Mouse (Mus musculus) intestine, embryonic 16.5 days (tissue): ENCODE data around the gene Qrich2. TPM values are rescaled to one million over a fixed set of nuclear protein-coding genes. Genes with fewer than 3 reads are reported as not detected.

Experiments used
- ATAC-seq: fragments of 200-750 bp; cut with Nextera tagmentation; 2 replicates; pipeline ENCODE4 v1.8.0; 2017; ENCODE audit warnings: moderate TSS enrichment, moderate library complexity
- H3K27ac ChIP-seq: fragments of 300-500 bp; sonication (generic); 2 replicates; pipeline ENCODE4 v1.5.1; 2014; ENCODE audit warnings: mild to moderate bottlenecking, low read length
- H3K27me3 ChIP-seq: fragments of 300-500 bp; sonication (generic); replicated peaks from 2 replicates; pipeline ENCODE4 v1.6.1; 2014; ENCODE audit warnings: low read length, control low read depth, mixed read lengths; ENCODE audit not compliant: control insufficient read depth, insufficient read depth
- H3K36me3 ChIP-seq: fragments of 300-500 bp; sonication (generic); 2 replicates; pipeline ENCODE4 v1.6.1; 2014; ENCODE audit warnings: low read length, control low read depth; ENCODE audit not compliant: control insufficient read depth, insufficient read depth
- H3K4me1 ChIP-seq: fragments of 300-500 bp; sonication (generic); 2 replicates; pipeline ENCODE4 v1.6.1; 2014; ENCODE audit warnings: low read length, control low read depth, mixed read lengths; ENCODE audit not compliant: control insufficient read depth, insufficient read depth
- H3K4me2 ChIP-seq: fragments of 300-500 bp; sonication (generic); 2 replicates; pipeline ENCODE4 v1.6.1; 2014; ENCODE audit warnings: low read depth, low read length, control low read depth
- H3K4me3 ChIP-seq: fragments of 300-500 bp; sonication (generic); 2 replicates; pipeline ENCODE4 v1.5.1; 2014; ENCODE audit warnings: mild to moderate bottlenecking, low read length
- H3K9ac ChIP-seq: fragments of 300-500 bp; sonication (generic); 2 replicates; pipeline ENCODE4 v1.6.1; 2014; ENCODE audit warnings: low read depth, low read length
- H3K9me3 ChIP-seq: fragments of 300-500 bp; sonication (generic); 2 replicates; pipeline ENCODE4 v1.6.1; 2016; ENCODE audit warnings: low read length, control low read depth; ENCODE audit not compliant: control insufficient read depth
- WGBS: fragments of 180-500 bp; shearing (Covaris S2); extraction: QIAGEN DNeasy Blood & Tissue Kit; methylation state at CpG from one replicate; pipeline ENCODE4 v1.1.7; 2014; 5-methylcytosine and 5-hydroxymethylcytosine counted together
- polyA plus RNA-seq: library from polyadenylated mRNA; unstranded; fragments of >200 nt; fragmentation: Nextera tagmentation; extraction: Ambion mirVana; gene quantifications from 2 replicates; pipeline ENCODE4 v1.2.1, GENCODE M21; 2015

Qrich2 gene
- polyA plus RNA-seq, 1 experiment from 2014 or later = 0.39 TPM

DNA sequence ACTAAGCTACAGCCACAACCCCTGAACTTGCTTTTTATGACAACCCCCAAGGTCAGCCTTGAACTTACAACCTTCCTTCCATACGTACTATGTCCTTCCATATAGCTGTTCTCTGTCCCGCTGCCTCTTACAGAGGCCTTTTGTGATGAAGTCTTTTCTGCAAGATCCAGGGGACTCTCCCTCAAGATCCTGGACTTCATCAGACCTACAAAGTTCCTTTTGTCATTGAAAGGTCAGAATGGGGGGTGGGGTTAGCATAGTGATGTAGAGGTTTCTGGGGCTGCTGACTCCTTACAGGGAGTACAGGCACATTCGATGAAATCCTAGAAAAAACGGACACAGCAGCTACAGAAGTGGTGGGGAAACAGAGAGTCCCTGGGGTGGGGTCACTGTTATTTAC, 6.3 kb downstream of the Qrich2 start:
- H3K4me2 ChIP-seq = no peak overlapping the region

GRCm38 (mm10) chr11:116456234-116456633, 9.8 kb downstream of the Qrich2 start:
- Histone ChIP-seq H3K4me3 (no peak overlapping the region), H3K4me1 (no peaks in the 10 kb centered on the region), H3K36me3 (no peaks in the 10 kb centered on the region), H3K9me3 (no peaks in the 10 kb centered on the region), H3K4me2 (no peak overlapping the region), H3K9ac (no peak overlapping the region), H3K27ac (no peak overlapping the region), H3K27me3 (no peaks in the 10 kb centered on the region)
- ATAC-seq = no peak
- WGBS = 87% methylated on average over 8 of the region's 8 CpGs

More for the DNA sequence above, 6.3 kb downstream of the Qrich2 start:
- H3K9me3 ChIP-seq = no peaks in the 10 kb centered on the region
- no peaks in the 10 kb centered on the region for H3K27me3 ChIP-seq
- no peaks in the 10 kb centered on the region for H3K4me1 ChIP-seq
- H3K4me3 ChIP-seq = no peak overlapping the region
- H3K27ac ChIP-seq = no peak overlapping the region
- H3K36me3 ChIP-seq = no peaks in the 10 kb centered on the region
- no peak overlapping the region for H3K9ac ChIP-seq
- WGBS = 63% methylated on average over 4 of the region's 4 CpGs
- ATAC-seq = no peak

GRCm38 (mm10) chr11:116453889-116454288, 12.2 kb downstream of the Qrich2 start:
- Histone ChIP-seq H3K4me1 (no peaks in the 10 kb centered on the region), H3K27ac (no peak overlapping the region), H3K36me3 (no peaks in the 10 kb centered on the region), H3K9ac (no peak overlapping the region), H3K9me3 (no peaks in the 10 kb centered on the region), H3K27me3 (no peaks in the 10 kb centered on the region), H3K4me2 (no peak overlapping the region), H3K4me3 (no peak overlapping the region)
- WGBS = 88% methylated on average over 10 of the region's 10 CpGs
- ATAC-seq = no peak

DNA sequence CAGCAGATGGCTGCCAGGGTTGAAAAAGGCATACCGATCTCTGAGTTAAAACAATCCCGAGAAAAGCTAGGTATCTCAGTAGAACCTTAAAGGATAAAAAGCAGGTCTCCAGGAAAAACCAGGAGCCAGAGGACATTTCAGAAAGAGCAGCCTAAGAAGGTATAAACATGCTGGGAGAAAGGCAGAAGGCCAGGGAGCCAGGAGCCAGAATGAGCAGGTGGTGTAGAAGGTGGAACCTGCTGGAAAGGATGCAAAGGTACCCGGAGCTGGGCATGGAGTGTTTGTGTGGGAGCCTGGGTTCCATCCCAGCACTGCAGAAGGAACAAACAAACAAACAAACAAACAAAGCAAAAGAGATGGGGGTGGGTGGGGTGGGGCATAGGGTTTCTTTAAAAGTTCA, 16.7 kb downstream of the Qrich2 start:
- no peaks in the 10 kb centered on the region for H3K36me3 ChIP-seq
- H3K9me3 ChIP-seq = no peaks in the 10 kb centered on the region
- no peak overlapping the region for H3K4me3 ChIP-seq
- H3K27ac ChIP-seq = no peak overlapping the region
- H3K9ac ChIP-seq = no peak overlapping the region; the same call in 1 of the 2 replicates
- 100% methylated on average over 3 of the region's 3 CpGs for WGBS
- ATAC-seq = no peak
- no peaks in the 10 kb centered on the region; the same call in 1 of the 2 replicates for H3K27me3 ChIP-seq
- H3K4me1 ChIP-seq = peaks cover 9% of the 10 kb centered on the region; the same call in 1 of the 2 replicates
- no peak overlapping the region for H3K4me2 ChIP-seq

DNA sequence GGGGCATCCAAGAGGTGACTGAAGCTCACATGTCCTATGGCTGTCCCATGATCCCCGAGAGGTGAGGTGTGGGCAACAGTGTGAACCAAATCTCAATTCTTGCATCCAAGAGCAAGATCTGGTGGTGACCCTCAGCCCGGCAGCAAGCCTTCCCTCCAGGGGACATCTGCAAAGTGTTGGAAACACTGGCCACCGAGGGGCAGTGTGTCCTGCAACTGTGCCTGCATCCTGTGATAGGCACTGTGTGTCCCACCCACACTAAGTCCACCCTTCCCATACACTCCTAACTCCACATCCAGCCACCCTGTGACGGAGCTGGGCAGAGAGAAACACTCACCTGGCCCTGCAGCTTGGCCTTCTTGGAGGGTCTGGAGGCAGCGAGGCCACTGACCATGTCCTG, 18.2 kb downstream of the Qrich2 start:
- Histone ChIP-seq H3K4me1 (peaks cover 9% of the 10 kb centered on the region; the same call in 1 of the 2 replicates), H3K4me2 (no peak overlapping the region), H3K4me3 (no peak overlapping the region), H3K36me3 (no peaks in the 10 kb centered on the region), H3K9ac (no peak overlapping the region), H3K27ac (no peak overlapping the region), H3K27me3 (no peaks in the 10 kb centered on the region; the same call in 1 of the 2 replicates), H3K9me3 (no peaks in the 10 kb centered on the region)
- ATAC-seq = no peak
- 71% methylated on average over 5 of the region's 5 CpGs for WGBS

DNA sequence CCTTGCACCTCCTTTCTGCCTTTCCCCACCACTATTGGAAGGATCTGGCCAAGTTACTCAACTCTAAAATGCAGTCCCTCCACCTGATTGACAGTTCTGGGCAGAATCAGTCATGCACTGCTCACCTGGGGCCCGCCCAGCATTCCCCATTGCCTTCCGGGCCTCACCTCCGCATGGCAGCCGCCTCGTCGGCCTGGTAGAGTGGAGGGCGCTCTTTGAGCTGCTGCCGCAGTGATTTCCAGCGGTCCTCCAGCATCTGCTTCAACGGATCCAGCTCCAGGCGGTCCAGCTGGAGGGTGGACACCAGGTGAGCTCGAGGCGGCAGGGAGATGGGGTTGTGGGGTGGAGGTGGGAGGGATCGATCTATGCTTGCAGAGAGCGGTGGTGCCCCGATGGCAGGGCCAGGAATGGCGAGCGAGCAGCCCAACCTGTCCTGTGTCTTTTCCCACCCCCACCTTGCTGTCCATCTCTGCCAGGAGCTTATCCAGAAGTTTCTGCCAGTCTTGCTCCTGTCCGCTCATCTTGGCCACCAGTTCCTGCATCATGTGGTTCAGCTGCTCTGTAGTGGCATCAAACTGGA, 19.6 kb downstream of the Qrich2 start:
- Histone ChIP-seq H3K9ac (peak overlapping the region; percentile 54), H3K4me1 (peaks cover 9% of the 10 kb centered on the region; the same call in 1 of the 2 replicates), H3K9me3 (no peaks in the 10 kb centered on the region), H3K27me3 (no peaks in the 10 kb centered on the region; the same call in 1 of the 2 replicates), H3K4me2 (peak overlapping the region; percentile 41), H3K27ac (no peak overlapping the region), H3K4me3 (peak overlapping the region; percentile 18), H3K36me3 (no peaks in the 10 kb centered on the region)
- peak; percentile 63 for ATAC-seq
- whole genome bisulfite sequencing = 17% methylated on average over 19 of the region's 19 CpGs

GRCm38 (mm10) chr11:116445596-116446307, 20.3 kb downstream of the Qrich2 start:
- Histone ChIP-seq H3K27me3 (no peaks in the 10 kb centered on the region; the same call in 1 of the 2 replicates), H3K9ac (0 out of 2 replicates have a peak overlapping the region, but pooled peaks have one; percentile 54), H3K4me3 (peak overlapping the region; percentile 18; the same call in 1 of the 2 replicates), H3K27ac (no peak overlapping the region), H3K36me3 (no peaks in the 10 kb centered on the region), H3K9me3 (no peaks in the 10 kb centered on the region), H3K4me1 (peaks cover 9% of the 10 kb centered on the region; the same call in 1 of the 2 replicates), H3K4me2 (peak overlapping the region; percentile 41)
- 29% methylated on average over 16 of the region's 16 CpGs for WGBS
- ATAC-seq = peak; percentile 79

GRCm38 (mm10) chr11:116443935-116444334, 22.1 kb downstream of the Qrich2 start:
- Histone ChIP-seq H3K4me3 (no peak overlapping the region), H3K36me3 (no peaks in the 10 kb centered on the region), H3K27ac (no peak overlapping the region), H3K9ac (peak overlapping the region; percentile 37; the same call in 1 of the 2 replicates), H3K9me3 (no peaks in the 10 kb centered on the region), H3K4me1 (peaks cover 9% of the 10 kb centered on the region; the same call in 1 of the 2 replicates), H3K4me2 (no peak overlapping the region), H3K27me3 (no peaks in the 10 kb centered on the region; the same call in 1 of the 2 replicates)
- WGBS = 96% methylated on average over 6 of the region's 6 CpGs
- ATAC-seq = no peak

DNA sequence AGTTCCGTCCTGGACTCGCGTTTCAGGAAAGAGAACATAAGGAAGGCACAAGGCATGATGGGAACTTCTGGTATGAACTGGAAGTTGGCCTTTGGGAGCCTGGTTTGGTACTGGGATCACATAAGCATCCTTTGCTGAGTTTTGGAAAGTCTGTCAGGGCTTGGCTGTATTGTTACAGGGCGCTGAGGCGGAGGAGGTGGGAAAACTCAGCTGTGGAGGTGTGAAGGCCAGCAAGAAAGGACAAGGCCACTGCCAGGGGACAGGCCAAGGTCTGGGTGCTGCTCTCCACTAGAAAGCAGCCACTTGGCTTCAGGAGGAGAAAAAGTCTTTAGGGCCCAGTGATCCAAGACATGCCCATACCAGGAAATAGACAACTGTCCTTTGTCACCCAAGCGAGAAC, 22.7 kb downstream of the Qrich2 start:
- WGBS = 92% methylated on average over 6 of the region's 6 CpGs
- H3K27me3 ChIP-seq = no peaks in the 10 kb centered on the region; the same call in 1 of the 2 replicates

More for the DNA sequence above, 22.7 kb downstream of the Qrich2 start:
- Histone ChIP-seq H3K9ac (peak overlapping the region; percentile 14; the same call in 1 of the 2 replicates), H3K27ac (no peak overlapping the region), H3K36me3 (no peaks in the 10 kb centered on the region), H3K9me3 (no peaks in the 10 kb centered on the region), H3K4me3 (no peak overlapping the region), H3K4me2 (no peak overlapping the region), H3K4me1 (peaks cover 9% of the 10 kb centered on the region; the same call in 1 of the 2 replicates)
- ATAC-seq = no peak
